Mouse (Mus musculus) adrenal gland, postnatal 14 days (tissue): ENCODE results near the gene Dlec1. TPM values are rescaled to one million over a fixed set of nuclear protein-coding genes. Genes with fewer than 3 reads are reported as not detected.

ENCODE experiments used
- total RNA-seq: library from RNA; stranded (reverse); gene quantifications from 2 replicates; pipeline ENCODE4 v1.2.3, GENCODE M21; 2021

The Dlec1 gene
- total RNA-seq, 1 experiment from 2014 or later: 1.7 TPM

Other genes with a start within 250 kb of the Dlec1 start
- gene Ctdspl, start 176.0 kb upstream of the Dlec1 start, total RNA-seq: 28.6 and 32.0 TPM in 2 replicates
- 2.2 and 2.3 TPM in 2 replicates for gene Vill, start 49.7 kb upstream of the Dlec1 start, total RNA-seq
- 11.8 and 13.6 TPM in 2 replicates for gene Plcd1, start 9.0 kb upstream of the Dlec1 start, total RNA-seq
- gene Acaa1b, start 54.6 kb downstream of the Dlec1 start, total RNA-seq: 16.6 and 62.6 TPM in 2 replicates
- not detected in 2 replicates for gene Gm47289, start 56.7 kb downstream of the Dlec1 start, total RNA-seq
- gene Slc22a13, start 106.6 kb downstream of the Dlec1 start, total RNA-seq: not detected in 2 replicates
- gene Oxsr1, start 219.9 kb downstream of the Dlec1 start, total RNA-seq: 33.8 and 36.5 TPM in 2 replicates
- gene Acaa1a, start 237.2 kb downstream of the Dlec1 start, total RNA-seq: 106 and 108 TPM in 2 replicates
- 26.2 and 27.3 TPM in 2 replicates for gene Myd88, start 238.9 kb downstream of the Dlec1 start, total RNA-seq